28 mouse cellular contexts compared by ENCODE assay signal in the genomic region with DNA sequence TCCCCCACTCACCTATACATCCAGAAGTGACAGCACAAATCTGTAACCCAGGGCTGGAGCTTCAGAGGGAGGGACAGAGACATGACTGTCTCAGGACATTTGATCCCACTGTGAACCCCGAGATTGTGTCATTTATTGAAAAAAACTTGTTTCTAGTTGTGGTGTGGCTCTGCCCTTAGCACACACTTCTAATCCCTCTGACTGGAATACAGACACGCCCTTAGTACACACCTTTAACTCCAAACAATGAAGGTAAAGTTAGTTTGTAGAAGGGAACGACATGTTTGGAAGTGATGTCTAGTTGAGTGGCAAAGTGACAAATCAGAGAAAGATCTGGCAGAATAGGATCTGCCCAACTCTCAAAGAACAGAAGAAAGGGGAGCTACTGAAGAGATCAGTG. TPM values are rescaled to one million over a fixed set of nuclear protein-coding genes. Genes with fewer than 3 reads are reported as not detected.
DNase-seq lines count a peak whose midpoint lies in the region; ATAC-seq lines count a peak whose summit lies in the region.
"Had no signal": no experiment of that assay in that cellular context is flagged by ENCODE, and none has a peak within 500 bp of the region (broad histone marks: within the 10 kb centered on the region; RNA-seq: fewer than 3 reads in every experiment).

No protein-coding gene starts in this region.

- no peaks in the 10 kb centered on the region for H3K36me3 ChIP-seq in intestine, embryonic 14.5 days (ENCODE audit: control insufficient read depth, insufficient read depth, low read length)
- H3K36me3 ChIP-seq in intestine, embryonic 16.5 days (ENCODE audit: control insufficient read depth, insufficient read depth, low read length), result no peaks in the 10 kb centered on the region
- no peaks in the 10 kb centered on the region for H3K36me3 ChIP-seq in stomach, embryonic 16.5 days (ENCODE audit: control insufficient read depth, insufficient read depth, low read length)
- no peaks in the 10 kb centered on the region for H3K36me3 ChIP-seq in neural tube, embryonic 15.5 days
- H3K36me3 ChIP-seq: embryonic facial prominence, embryonic 13.5 days; embryonic facial prominence, embryonic 15.5 days; forebrain, embryonic 10.5 days; forebrain, embryonic 12.5 days; G1E had no signal

- H3K9ac ChIP-seq in intestine, embryonic 14.5 days (ENCODE audit: low read length), result no peak overlapping the region
- no peak overlapping the region for H3K9ac ChIP-seq in intestine, embryonic 16.5 days (ENCODE audit: low read depth, low read length)
- H3K9ac ChIP-seq in stomach, embryonic 16.5 days (ENCODE audit: low read length), result no peak overlapping the region
- no peak overlapping the region for H3K9ac ChIP-seq in neural tube, embryonic 15.5 days (replicated peaks)
- H3K9ac ChIP-seq: embryonic facial prominence, embryonic 13.5 days; embryonic facial prominence, embryonic 15.5 days; forebrain, embryonic 12.5 days had no signal

- no peak for DNase-seq in intestine, embryonic 14.5 days (ENCODE audit: low spot score)
- DNase-seq in embryo, embryonic 11 days, result no peak
- DNase-seq: adrenal gland, adult 8-10 months; adrenal gland, postnatal 14 days; adrenal gland, postnatal 36 days; B cell, adult 2 months; cerebellum, adult 11-12 months; cerebellum, adult 2 months; cerebellum, adult 9-10 months; cerebellum, postnatal 10 days; cerebellum, postnatal 25 days had no signal

- 0 out of 2 replicates have a peak, but pooled peaks cover 2% of the 10 kb centered on the region for H3K4me1 ChIP-seq in intestine, embryonic 14.5 days (replicated peaks; ENCODE audit: control insufficient read depth, insufficient read depth, low read length)
- no peaks in the 10 kb centered on the region for H3K4me1 ChIP-seq in intestine, embryonic 16.5 days (ENCODE audit: control insufficient read depth, insufficient read depth, low read length)
- peaks cover 10% of the 10 kb centered on the region; the same call in 1 of the 2 replicates for H3K4me1 ChIP-seq in stomach, embryonic 16.5 days (ENCODE audit: control insufficient read depth, insufficient read depth, low read length)
- no peaks in the 10 kb centered on the region for H3K4me1 ChIP-seq in neural tube, embryonic 15.5 days
- H3K4me1 ChIP-seq: embryonic facial prominence, embryonic 15.5 days; forebrain, embryonic 12.5 days had no signal

- WGBS in intestine, embryonic 14.5 days, result 57% methylated on average over 3 of the region's 3 CpGs
- WGBS in intestine, embryonic 16.5 days, result 60% methylated on average over 3 of the region's 3 CpGs
- 43% methylated on average over 3 of the region's 3 CpGs for WGBS in stomach, embryonic 16.5 days
- 83% methylated on average over 3 of the region's 3 CpGs for WGBS in neural tube, embryonic 15.5 days

- no peaks in the 10 kb centered on the region for H3K27me3 ChIP-seq in intestine, embryonic 14.5 days (replicated peaks; ENCODE audit: control insufficient read depth, insufficient read depth, low read length)
- no peaks in the 10 kb centered on the region for H3K27me3 ChIP-seq in intestine, embryonic 16.5 days (replicated peaks; ENCODE audit: control insufficient read depth, insufficient read depth, low read length)
- no peaks in the 10 kb centered on the region for H3K27me3 ChIP-seq in stomach, embryonic 16.5 days (ENCODE audit: control insufficient read depth, insufficient read depth, low read length)
- H3K27me3 ChIP-seq in neural tube, embryonic 15.5 days (replicated peaks), result no peaks in the 10 kb centered on the region
- H3K27me3 ChIP-seq: CH12.LX; embryonic facial prominence, embryonic 15.5 days; forebrain, embryonic 12.5 days; Patski had no signal

- no peak overlapping the region for H3K4me2 ChIP-seq in intestine, embryonic 14.5 days (ENCODE audit: low read length)
- H3K4me2 ChIP-seq in intestine, embryonic 16.5 days (ENCODE audit: low read depth, low read length), result no peak overlapping the region
- no peak overlapping the region for H3K4me2 ChIP-seq in stomach, embryonic 16.5 days (ENCODE audit: low read depth, low read length)
- H3K4me2 ChIP-seq in neural tube, embryonic 15.5 days, result no peak overlapping the region
- H3K4me2 ChIP-seq: embryonic facial prominence, embryonic 13.5 days; embryonic facial prominence, embryonic 15.5 days; forebrain, embryonic 12.5 days had no signal

- peak overlapping the region; percentile 22; the same call in 1 of the 2 replicates for H3K27ac ChIP-seq in intestine, embryonic 14.5 days (ENCODE audit: low read depth)
- H3K27ac ChIP-seq in intestine, embryonic 16.5 days (ENCODE audit: low read length), result no peak overlapping the region
- H3K27ac ChIP-seq in stomach, embryonic 16.5 days (ENCODE audit: low read length), result peak overlapping the region; percentile 85
- H3K27ac ChIP-seq in neural tube, embryonic 15.5 days (replicated peaks), result no peak overlapping the region
- H3K27ac ChIP-seq: embryonic facial prominence, embryonic 13.5 days; embryonic facial prominence, embryonic 15.5 days; forebrain, embryonic 10.5 days; forebrain, embryonic 12.5 days had no signal

- H3K9me3 ChIP-seq in intestine, embryonic 14.5 days (ENCODE audit: control insufficient read depth, low read length), result no peaks in the 10 kb centered on the region
- H3K9me3 ChIP-seq in intestine, embryonic 16.5 days (ENCODE audit: control insufficient read depth, low read length), result no peaks in the 10 kb centered on the region
- H3K9me3 ChIP-seq in stomach, embryonic 16.5 days (replicated peaks; ENCODE audit: control insufficient read depth, low read length), result no peaks in the 10 kb centered on the region
- H3K9me3 ChIP-seq in neural tube, embryonic 15.5 days (replicated peaks), result no peaks in the 10 kb centered on the region
- H3K9me3 ChIP-seq: embryonic facial prominence, embryonic 13.5 days; embryonic facial prominence, embryonic 15.5 days; forebrain, embryonic 10.5 days; forebrain, embryonic 12.5 days; G1E had no signal

- H3K4me3 ChIP-seq in intestine, embryonic 14.5 days (ENCODE audit: low read depth, low read length), result no peak overlapping the region
- H3K4me3 ChIP-seq in intestine, embryonic 16.5 days (ENCODE audit: low read length), result no peak overlapping the region
- H3K4me3 ChIP-seq in stomach, embryonic 16.5 days (replicated peaks; ENCODE audit: low read length), result no peak overlapping the region
- H3K4me3 ChIP-seq in neural tube, embryonic 15.5 days (replicated peaks), result no peak overlapping the region
- H3K4me3 ChIP-seq: embryonic facial prominence, embryonic 13.5 days; embryonic facial prominence, embryonic 15.5 days; erythroblast, embryonic 14.5 days; forebrain, embryonic 10.5 days; forebrain, embryonic 12.5 days had no signal

- no peak for ATAC-seq in intestine, embryonic 14.5 days (replicated peaks; ENCODE audit: low FRiP score, low TSS enrichment, low read depth)
- no peak for ATAC-seq in intestine, embryonic 16.5 days
- ATAC-seq in stomach, embryonic 16.5 days (ENCODE audit: insufficient read depth, low FRiP score), result peak; percentile 70; the same call in 1 of the 2 replicates
- ATAC-seq in neural tube, embryonic 15.5 days (ENCODE audit: low FRiP score), result no peak
- ATAC-seq: activated CD4-positive, CD25-positive, alpha-beta regulatory T cell, adult 4 months; CD4-positive, CD25-positive, alpha-beta regulatory T cell, adult 4 months; forebrain, embryonic 14.5 days; forebrain, embryonic 16.5 days; Patski had no signal

RNA-seq across cellular contexts. Expression of gene 1700016H13Rik, which starts 16.0 kb away (rescaled TPM):
- polyA plus RNA-seq in intestine, embryonic 14.5 days (2014; fragmentation: Nextera tagmentation; extraction: Ambion mirVana), result 0.28 and 0.49 TPM in 2 replicates
- not detected in 2 replicates for polyA plus RNA-seq in intestine, embryonic 16.5 days (2015; fragmentation: Nextera tagmentation; extraction: Ambion mirVana)
- 0.44 TPM in 1 of 2 replicates, not detected in the other for polyA plus RNA-seq in stomach, embryonic 16.5 days (2015; fragmentation: Nextera tagmentation; extraction: Ambion mirVana)
- 0.17 TPM in 1 of 2 replicates, not detected in the other for polyA plus RNA-seq in neural tube, embryonic 15.5 days (2015; fragmentation: Nextera tagmentation; extraction: Ambion mirVana)
- polyA plus RNA-seq: activated CD4-positive, CD25-positive, alpha-beta regulatory T cell, adult 4 months; CD4-positive, CD25-positive, alpha-beta regulatory T cell, adult 4 months; cerebellum, adult 2 months; cortical plate, adult 2 months; erythroblast, embryonic 14.5 days; forebrain, embryonic 12.5 days; G1E; Patski had no signal

RNA-seq across cellular contexts. Expression of gene Aff1, which starts 20.3 kb away (rescaled TPM):
- 7.0 and 7.3 TPM in 2 replicates for polyA plus RNA-seq in intestine, embryonic 14.5 days (2014; fragmentation: Nextera tagmentation; extraction: Ambion mirVana)
- polyA plus RNA-seq in intestine, embryonic 16.5 days (2015; fragmentation: Nextera tagmentation; extraction: Ambion mirVana), result 3.9 and 5.2 TPM in 2 replicates
- 5.4 and 6.8 TPM in 2 replicates for polyA plus RNA-seq in stomach, embryonic 16.5 days (2015; fragmentation: Nextera tagmentation; extraction: Ambion mirVana)
- 1.7 and 5.8 TPM in 2 replicates for polyA plus RNA-seq in neural tube, embryonic 15.5 days (2015; fragmentation: Nextera tagmentation; extraction: Ambion mirVana)

RNA-seq across cellular contexts. Expression of gene Slc10a6, which starts 42.7 kb away (rescaled TPM):
- polyA plus RNA-seq in intestine, embryonic 14.5 days (2014; fragmentation: Nextera tagmentation; extraction: Ambion mirVana), result 0.38 and 0.95 TPM in 2 replicates
- polyA plus RNA-seq in intestine, embryonic 16.5 days (2015; fragmentation: Nextera tagmentation; extraction: Ambion mirVana), result 0.67 and 0.84 TPM in 2 replicates
- polyA plus RNA-seq in stomach, embryonic 16.5 days (2015; fragmentation: Nextera tagmentation; extraction: Ambion mirVana), result 1.7 and 4.7 TPM in 2 replicates
- polyA plus RNA-seq in neural tube, embryonic 15.5 days (2015; fragmentation: Nextera tagmentation; extraction: Ambion mirVana), result 0.36 and 0.38 TPM in 2 replicates
- polyA plus RNA-seq: activated CD4-positive, CD25-positive, alpha-beta regulatory T cell, adult 4 months; CD4-positive, CD25-positive, alpha-beta regulatory T cell, adult 4 months; cortical plate, adult 2 months; embryonic facial prominence, embryonic 11.5 days; forebrain, embryonic 10.5 days; forebrain, embryonic 12.5 days; forebrain, embryonic 16.5 days; G1E; Patski had no signal

Comparison
In these comparisons a context has a peak if more than half of its experiments do, and no peak if none do; other contexts are left out.
1. H3K27ac ChIP-seq: peak in intestine, embryonic 14.5 days (single experiment) and stomach, embryonic 16.5 days (single experiment); none in intestine, embryonic 16.5 days (single experiment) and neural tube, embryonic 15.5 days (single experiment).